Mouse (Mus musculus) ES-Bruce4 (cell line): ENCODE data around the gene Gm20390. TPM values are rescaled to one million over a fixed set of nuclear protein-coding genes. Genes with fewer than 3 reads are reported as not detected.

Experiments used
- H3K27ac ChIP-seq: 2 replicates; pipeline ENCODE4 v1.5.1; 2012; ENCODE audit warnings: low read length, inconsistent platforms; ENCODE audit not compliant: insufficient read depth
- H3K27me3 ChIP-seq: 2 replicates; pipeline ENCODE4 v1.6.1; 2012; ENCODE audit warnings: mild to moderate bottlenecking, low read length, inconsistent platforms; ENCODE audit not compliant: control insufficient read depth, poor library complexity, insufficient read depth, severe bottlenecking
- H3K36me3 ChIP-seq: 2 replicates; pipeline ENCODE4 v1.6.1; 2012; ENCODE audit warnings: inconsistent platforms, mild to moderate bottlenecking, low read length, moderate library complexity; ENCODE audit not compliant: control insufficient read depth, poor library complexity, insufficient read depth, severe bottlenecking
- H3K4me1 ChIP-seq: one replicate; pipeline ENCODE4 v1.8.1; 2011; ENCODE audit warnings: low read length; ENCODE audit not compliant: control insufficient read depth, insufficient read depth
- H3K4me3 ChIP-seq: 2 replicates; pipeline ENCODE4 v1.5.1; 2011; ENCODE audit warnings: low read depth, mild to moderate bottlenecking, low read length
- H3K9ac ChIP-seq: 2 replicates; pipeline ENCODE4 v1.6.1; 2012; ENCODE audit warnings: low read depth, mild to moderate bottlenecking, inconsistent platforms; ENCODE audit not compliant: poor library complexity, severe bottlenecking
- H3K9me3 ChIP-seq: replicated peaks from 2 replicates; pipeline ENCODE4 v1.6.1; 2012; ENCODE audit warnings: mild to moderate bottlenecking, low read length, inconsistent platforms; ENCODE audit not compliant: control insufficient read depth, poor library complexity, insufficient read depth, severe bottlenecking
- CTCF ChIP-seq: IDR thresholded peaks from one replicate; pipeline ENCODE4 v1.8.1; 2011; ENCODE audit warnings: low read depth, low read length
- EP300 ChIP-seq: IDR thresholded peaks from 2 replicates; pipeline ENCODE4 v1.6.1; 2011; ENCODE audit warnings: low read depth, low read length; ENCODE audit not compliant: insufficient read depth
- POLR2A ChIP-seq: IDR thresholded peaks from one replicate; pipeline ENCODE4 v1.8.1; 2011; ENCODE audit warnings: low read length; ENCODE audit not compliant: insufficient read depth
- polyA plus RNA-seq: library from polyadenylated mRNA; stranded (reverse); fragments of >200 nt; gene quantifications from 2 replicates; pipeline ENCODE4 v1.2.4, GENCODE M21; 2011; ENCODE audit warnings: low read depth; ENCODE audit not compliant: missing spikeins, insufficient read depth, insufficient read length

Gm20390 gene
- polyA plus RNA-seq, 1 experiment: 150 TPM

- Histone ChIP-seq H3K36me3 (peaks cover 73% of the 10 kb centered on the region), H3K27me3 (no peaks in the 10 kb centered on the region), H3K27ac (no peak overlapping the region), H3K9me3 (no peaks in the 10 kb centered on the region), H3K4me1 (no peaks in the 10 kb centered on the region), H3K9ac (no peak overlapping the region), H3K4me3 (no peak overlapping the region)
- TF ChIP-seq CTCF (no peak), POLR2A (no peak), EP300 (no peak)
Measured at GRCm38 (mm10) chr11:93911603-93912002, 56.5 kb downstream of the Gm20390 start.

DNA sequence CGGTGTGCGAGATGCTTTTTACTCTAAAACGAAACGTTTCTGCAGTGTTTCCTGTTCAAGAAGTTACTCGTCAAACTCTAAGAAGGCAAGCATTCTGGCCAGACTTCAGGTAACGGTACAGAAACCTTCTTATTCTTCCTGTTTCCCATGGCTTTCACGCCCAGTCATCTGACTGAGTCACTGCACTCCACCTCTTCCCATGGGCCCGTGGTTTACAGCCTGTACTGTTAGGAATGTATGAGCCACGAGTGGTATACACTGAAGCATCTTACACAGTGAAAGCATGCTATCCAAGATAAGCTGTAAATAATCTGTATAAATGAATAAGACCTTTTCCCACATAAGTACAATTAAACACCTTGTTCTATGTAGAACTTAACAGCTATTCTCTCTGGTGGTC lies 59.3 kb downstream of the Gm20390 start:
- TF ChIP-seq POLR2A: no peak
- TF ChIP-seq CTCF: no peak
- no peak for TF ChIP-seq EP300
- Histone ChIP-seq H3K9ac (no peak overlapping the region), H3K27me3 (no peaks in the 10 kb centered on the region), H3K36me3 (peaks cover 77% of the 10 kb centered on the region), H3K4me1 (no peaks in the 10 kb centered on the region), H3K4me3 (no peak overlapping the region), H3K9me3 (no peaks in the 10 kb centered on the region), H3K27ac (no peak overlapping the region)

DNA sequence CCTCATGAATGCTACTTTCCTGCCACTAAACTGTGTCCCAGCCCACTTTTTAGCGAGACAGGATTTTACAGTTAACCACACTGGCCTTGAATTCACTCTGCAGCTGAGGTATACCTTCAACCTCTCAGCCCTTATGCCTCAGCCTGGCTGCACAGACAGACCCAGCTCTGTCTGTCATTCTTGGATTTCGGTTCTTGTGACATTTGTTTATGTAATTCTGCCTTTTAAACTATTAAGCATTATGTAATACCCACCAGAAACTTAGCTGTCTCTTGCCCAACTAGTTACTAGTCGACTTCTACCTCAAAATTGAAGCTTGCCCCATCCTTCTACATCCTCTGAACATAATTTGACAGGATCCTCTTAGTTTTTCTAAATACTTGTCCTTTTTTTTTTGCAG lies 60.3 kb downstream of the Gm20390 start:
- Histone ChIP-seq H3K9me3 (no peaks in the 10 kb centered on the region), H3K4me1 (no peaks in the 10 kb centered on the region), H3K4me3 (no peak overlapping the region), H3K9ac (no peak overlapping the region), H3K27me3 (no peaks in the 10 kb centered on the region), H3K27ac (no peak overlapping the region), H3K36me3 (peaks cover 73% of the 10 kb centered on the region)
- TF ChIP-seq CTCF (no peak), POLR2A (no peak), EP300 (no peak)

DNA sequence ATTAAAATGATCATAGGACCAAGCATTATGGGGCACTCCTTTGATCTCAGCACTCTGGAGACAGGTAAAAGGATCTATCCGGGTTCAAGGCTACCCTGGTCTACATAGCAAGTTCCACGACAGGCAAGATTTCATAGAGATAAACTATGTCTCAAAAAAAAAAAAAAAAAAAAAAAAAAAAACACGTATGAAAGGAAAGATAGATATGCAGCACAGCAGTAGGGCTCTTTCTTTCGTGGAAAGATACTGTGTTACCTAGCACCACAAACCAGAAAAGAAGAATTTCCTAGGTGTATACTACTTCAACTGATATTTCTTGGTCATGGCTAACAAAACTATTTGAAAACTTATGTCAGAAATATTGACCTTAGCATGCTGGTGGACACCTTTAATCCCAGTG lies 61.3 kb downstream of the Gm20390 start:
- TF ChIP-seq CTCF (no peak), EP300 (no peak), POLR2A (no peak)
- Histone ChIP-seq H3K9me3 (no peaks in the 10 kb centered on the region), H3K9ac (no peak overlapping the region), H3K4me1 (no peaks in the 10 kb centered on the region), H3K27ac (no peak overlapping the region), H3K4me3 (no peak overlapping the region), H3K36me3 (peaks cover 68% of the 10 kb centered on the region), H3K27me3 (no peaks in the 10 kb centered on the region)

Other genes with a start within 250 kb of the Gm20390 start
- 81.5 and 86.6 TPM in 2 replicates for gene Utp18, start 82.5 kb downstream of the Gm20390 start, polyA plus RNA-seq
- 150 and 155 TPM in 2 replicates for gene Mbtd1, start 82.4 kb downstream of the Gm20390 start, polyA plus RNA-seq
- gene Nme2, start 12.0 kb downstream of the Gm20390 start, polyA plus RNA-seq: 523 and 530 TPM in 2 replicates
- 39.2 and 50.4 TPM in 2 replicates for gene Nme1, start 228 bp upstream of the Gm20390 start, polyA plus RNA-seq
- gene Spag9, start 27.8 kb upstream of the Gm20390 start, polyA plus RNA-seq: 42.5 and 45.7 TPM in 2 replicates
- 20.0 and 21.2 TPM in 2 replicates for gene Tob1, start 243.2 kb upstream of the Gm20390 start, polyA plus RNA-seq